Comparison of ENCODE assay signal across 48 mouse cellular contexts in genomic region chr5:86482031-86482430, GRCm38 (mm10). TPM values are rescaled to one million over a fixed set of nuclear protein-coding genes. Genes with fewer than 3 reads are reported as not detected.
"Had no signal": no experiment of that assay in that cellular context is flagged by ENCODE, and none has a peak within 500 bp of the region (broad histone marks: within the 10 kb centered on the region; RNA-seq: fewer than 3 reads in every experiment).

No protein-coding gene starts in this region.

- DNase-seq: heart, postnatal 10 days; heart, postnatal 14 days; heart, postnatal 36 days; heart, postnatal 4 days; kidney, adult 11 months; kidney, adult 18-20 months; kidney, adult 8-10 months; kidney, postnatal 10 days; kidney, postnatal 14 days; kidney, postnatal 25 days; kidney, postnatal 4 days; layer of hippocampus, adult 9-11 months; layer of hippocampus, postnatal 36 days had no signal

RNA-seq across cellular contexts. Expression of gene Tmprss11a, which starts 13.2 kb away (rescaled TPM):
- total RNA-seq: heart, postnatal 10 days; heart, postnatal 14 days; heart, postnatal 25 days; heart, postnatal 36 days; heart, postnatal 4 days; hematopoietic stem cell, adult 5-6 weeks; hindbrain, postnatal 0 days; layer of hippocampus, adult 2 months; layer of hippocampus, postnatal 10 days; layer of hippocampus, postnatal 14 days; layer of hippocampus, postnatal 25 days; left cerebral cortex, adult 18-20 months had no signal
- polyA plus RNA-seq: heart, embryonic 10.5 days; heart, embryonic 11.5 days; heart, embryonic 12.5 days; heart, embryonic 13.5 days; heart, embryonic 14.5 days; heart, embryonic 15.5 days; heart, embryonic 16.5 days; heart, postnatal 0 days; hindbrain, embryonic 10.5 days; hindbrain, embryonic 11.5 days; hindbrain, embryonic 12.5 days; hindbrain, embryonic 13.5 days; hindbrain, embryonic 15.5 days; hindbrain, embryonic 16.5 days; hindbrain, postnatal 0 days; intestine, embryonic 14.5 days; intestine, embryonic 15.5 days; kidney, adult 2 months; kidney, embryonic 14.5 days; kidney, embryonic 16.5 days; large intestine, adult 2 months had no signal

RNA-seq across cellular contexts. Expression of gene Tmprss11g, which starts 36.4 kb away (rescaled TPM):
- total RNA-seq: heart, postnatal 10 days; heart, postnatal 14 days; heart, postnatal 25 days; heart, postnatal 36 days; heart, postnatal 4 days; hematopoietic stem cell, adult 5-6 weeks; hindbrain, postnatal 0 days; layer of hippocampus, adult 2 months; layer of hippocampus, adult 8-10 months; layer of hippocampus, postnatal 10 days; layer of hippocampus, postnatal 14 days; layer of hippocampus, postnatal 25 days; layer of hippocampus, postnatal 36 days; left cerebral cortex, adult 18-20 months; left cerebral cortex, adult 2 months had no signal
- polyA plus RNA-seq: heart, embryonic 10.5 days; heart, embryonic 11.5 days; heart, embryonic 12.5 days; heart, embryonic 13.5 days; heart, embryonic 14.5 days; heart, embryonic 15.5 days; heart, embryonic 16.5 days; heart, postnatal 0 days; hindbrain, embryonic 10.5 days; hindbrain, embryonic 11.5 days; hindbrain, embryonic 12.5 days; hindbrain, embryonic 13.5 days; hindbrain, embryonic 15.5 days; hindbrain, embryonic 16.5 days; hindbrain, postnatal 0 days; inflammation-experienced regulatory T-cells, adult 6 months; intestine, embryonic 14.5 days; intestine, embryonic 15.5 days; intestine, embryonic 16.5 days; intestine, postnatal 0 days; kidney, embryonic 14.5 days; kidney, embryonic 15.5 days; kidney, embryonic 16.5 days; kidney, postnatal 0 days; large intestine, adult 2 months had no signal
